Mouse (Mus musculus) limb, embryonic 12.5 days (tissue): ENCODE results near the gene Slc17a7. TPM values are rescaled to one million over a fixed set of nuclear protein-coding genes. Genes with fewer than 3 reads are reported as not detected.

ENCODE experiments used
- ATAC-seq: fragments of 200-750 bp; cut with Nextera tagmentation; 2 replicates; pipeline ENCODE4 v1.8.0; 2017; ENCODE audit warnings: low read depth, moderate TSS enrichment; ENCODE audit not compliant: insufficient number of reproducible peaks, insufficient read depth, low FRiP score, low TSS enrichment
- H3K27ac ChIP-seq: fragments of 300-500 bp; sonication (generic); 2 replicates; pipeline ENCODE4 v1.5.1; 2016; ENCODE audit warnings: mild to moderate bottlenecking, moderate library complexity
- H3K27me3 ChIP-seq: fragments of 300-500 bp; sonication (generic); 2 replicates; pipeline ENCODE4 v1.6.1; 2016; ENCODE audit warnings: mild to moderate bottlenecking, moderate library complexity
- H3K36me3 ChIP-seq: fragments of 300-500 bp; sonication (generic); 2 replicates; pipeline ENCODE4 v1.6.1; 2016; ENCODE audit warnings: mild to moderate bottlenecking, moderate library complexity
- H3K4me1 ChIP-seq: fragments of 300-500 bp; sonication (generic); replicated peaks from 2 replicates; pipeline ENCODE4 v1.6.1; 2016
- H3K4me2 ChIP-seq: fragments of 300-500 bp; sonication (generic); 2 replicates; pipeline ENCODE4 v1.6.1; 2016; ENCODE audit warnings: mild to moderate bottlenecking, moderate library complexity
- H3K4me3 ChIP-seq: fragments of 300-500 bp; sonication (generic); replicated peaks from 2 replicates; pipeline ENCODE4 v1.5.1; 2016; ENCODE audit warnings: mild to moderate bottlenecking
- H3K9ac ChIP-seq: fragments of 300-500 bp; sonication (generic); replicated peaks from 2 replicates; pipeline ENCODE4 v1.6.1; 2016; ENCODE audit warnings: mild to moderate bottlenecking, moderate library complexity
- H3K9me3 ChIP-seq: fragments of 300-500 bp; sonication (generic); 2 replicates; pipeline ENCODE4 v1.6.1; 2016; ENCODE audit warnings: mild to moderate bottlenecking, moderate library complexity
- WGBS: fragments of 180-500 bp; shearing (Covaris S2); methylation state at CpG from one replicate; pipeline ENCODE4 v1.1.7; 2016; 5-methylcytosine and 5-hydroxymethylcytosine counted together
- polyA plus RNA-seq: library from polyadenylated mRNA; unstranded; fragments of >200 nt; fragmentation: Nextera tagmentation; extraction: Ambion mirVana; gene quantifications from 2 replicates; pipeline ENCODE4 v1.2.1, GENCODE M21; 2016

Gene Slc17a7
- polyA plus RNA-seq, 1 experiment from 2014 or later = 0.25 TPM

GRCm38 (mm10) chr7:45180896-45181477, 17.2 kb downstream of the Slc17a7 start, which contains the start of gene Pth2:
Gene Pth2, plus strand, starts transcription at chr7:45180995.
- ATAC-seq = no peak
- H3K27me3 ChIP-seq = peaks cover 99% of the 10 kb centered on the region
- WGBS = 11% methylated on average over 20 of the region's 20 CpGs

DNA sequence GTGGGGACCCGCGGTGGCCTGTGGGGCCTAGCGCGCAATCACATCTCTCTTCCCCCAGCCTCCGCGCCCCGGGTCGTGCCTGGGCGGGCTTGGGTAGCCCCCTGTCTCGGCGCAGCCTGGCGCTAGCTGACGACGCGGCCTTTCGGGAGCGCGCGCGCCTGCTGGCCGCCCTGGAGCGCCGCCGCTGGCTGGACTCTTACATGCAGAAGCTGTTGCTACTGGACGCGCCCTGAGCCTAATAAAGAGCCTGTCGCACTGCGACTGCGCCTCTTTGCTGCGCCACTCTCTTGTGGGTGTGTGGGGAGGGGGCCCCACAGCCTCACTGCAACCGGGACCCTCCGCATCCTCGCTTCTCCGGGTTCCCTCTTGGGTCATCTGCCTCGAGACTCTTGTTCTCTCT, 17.8 kb downstream of the Slc17a7 start:
- no peaks in the 10 kb centered on the region; the same call in 1 of the 2 replicates for H3K9me3 ChIP-seq
- no peak for ATAC-seq
- H3K27me3 ChIP-seq = peaks cover 99% of the 10 kb centered on the region
- WGBS = 3% methylated on average over 35 of the region's 35 CpGs
- no peaks in the 10 kb centered on the region for H3K36me3 ChIP-seq
- peak overlapping the region; percentile 19; the same call in 1 of the 2 replicates for H3K4me3 ChIP-seq
- no peak overlapping the region for H3K9ac ChIP-seq
- H3K4me1 ChIP-seq = peaks cover 22% of the 10 kb centered on the region
- H3K27ac ChIP-seq = no peak overlapping the region
- peak overlapping the region; percentile 23; the same call in 1 of the 2 replicates for H3K4me2 ChIP-seq

More at GRCm38 (mm10) chr7:45180896-45181477, 17.2 kb downstream of the Slc17a7 start, which contains the start of gene Pth2:
- H3K9ac ChIP-seq = no peak within 1 kb of the TSS
- peaks cover 23% of the 10 kb centered on the region for H3K4me1 ChIP-seq
- no peaks in the 10 kb centered on the region for H3K36me3 ChIP-seq
- no peaks in the 10 kb centered on the region; the same call in 1 of the 2 replicates for H3K9me3 ChIP-seq
- peak within 1 kb of the TSS; percentile 19; the same call in 1 of the 2 replicates for H3K4me3 ChIP-seq
- peak within 1 kb of the TSS; percentile 23; the same call in 1 of the 2 replicates for H3K4me2 ChIP-seq
- H3K27ac ChIP-seq = no peak within 1 kb of the TSS

GRCm38 (mm10) chr7:45182199-45182601, 18.5 kb downstream of the Slc17a7 start:
- peak overlapping the region; percentile 56 for H3K4me2 ChIP-seq
- H3K9ac ChIP-seq = peak overlapping the region; percentile 52; the same call in 1 of the 2 replicates

DNA sequence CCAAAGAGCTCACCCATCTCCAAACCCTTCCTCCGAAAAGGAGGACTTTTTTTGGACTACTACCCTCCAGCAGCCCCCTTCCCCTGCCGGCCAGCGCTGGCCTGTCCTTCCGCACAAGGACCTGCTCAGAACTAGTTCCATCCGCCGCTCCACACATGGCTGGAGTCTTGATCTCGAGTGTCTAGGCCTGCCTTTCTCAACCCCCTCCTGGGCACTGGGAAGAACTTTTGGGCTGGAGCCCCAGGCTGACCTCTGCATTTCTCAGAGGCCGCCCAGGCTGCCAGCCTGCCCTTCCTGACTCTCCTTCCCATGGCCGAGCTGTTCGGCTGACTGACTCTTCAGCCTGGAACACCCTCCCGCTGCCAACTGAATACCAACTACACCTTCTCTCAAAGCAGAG, 18.9 kb downstream of the Slc17a7 start:
- WGBS = 20% methylated on average over 11 of the region's 11 CpGs
- Histone ChIP-seq H3K36me3 (no peaks in the 10 kb centered on the region), H3K4me1 (peaks cover 23% of the 10 kb centered on the region), H3K4me2 (peak overlapping the region; percentile 56), H3K9ac (peak overlapping the region; percentile 52), H3K9me3 (no peaks in the 10 kb centered on the region; the same call in 1 of the 2 replicates), H3K27me3 (peaks cover 97% of the 10 kb centered on the region), H3K4me3 (peak overlapping the region; percentile 25), H3K27ac (no peak overlapping the region)
- peak; percentile 30; the same call in 1 of the 2 replicates for ATAC-seq

More at GRCm38 (mm10) chr7:45182199-45182601, 18.5 kb downstream of the Slc17a7 start:
- Histone ChIP-seq H3K4me1 (peaks cover 23% of the 10 kb centered on the region), H3K27me3 (peaks cover 99% of the 10 kb centered on the region), H3K9me3 (no peaks in the 10 kb centered on the region; the same call in 1 of the 2 replicates), H3K36me3 (no peaks in the 10 kb centered on the region), H3K27ac (no peak overlapping the region), H3K4me3 (peak overlapping the region; percentile 25)
- ATAC-seq = peak; percentile 89
- under 1% methylated on average over 34 of the region's 34 CpGs for WGBS

DNA sequence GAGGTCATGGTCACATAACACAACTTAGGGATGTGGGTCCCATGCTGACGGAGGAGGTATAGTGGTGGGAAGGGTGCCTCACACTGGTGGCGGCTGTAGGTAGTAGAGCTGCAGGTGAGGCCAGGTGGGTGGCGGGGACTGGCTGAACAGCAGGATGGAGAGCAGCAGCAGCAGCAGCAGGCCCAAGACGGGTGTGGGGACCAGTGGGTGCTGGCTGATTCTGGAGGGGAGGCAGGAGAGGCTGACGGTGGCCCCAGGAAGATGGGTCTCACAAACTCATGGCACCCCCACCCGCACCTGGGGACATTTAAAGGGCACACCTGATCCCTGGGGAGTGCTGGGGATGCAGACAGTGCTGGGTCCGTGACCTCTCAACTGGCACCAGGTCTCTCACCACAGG, 19.9 kb downstream of the Slc17a7 start:
- Histone ChIP-seq H3K4me2 (no peak overlapping the region), H3K4me1 (peaks cover 23% of the 10 kb centered on the region), H3K9me3 (no peaks in the 10 kb centered on the region; the same call in 1 of the 2 replicates), H3K27ac (no peak overlapping the region), H3K9ac (no peak overlapping the region), H3K36me3 (no peaks in the 10 kb centered on the region), H3K27me3 (peaks cover 97% of the 10 kb centered on the region), H3K4me3 (no peak overlapping the region)
- WGBS = 63% methylated on average over 7 of the region's 7 CpGs
- ATAC-seq = no peak

DNA sequence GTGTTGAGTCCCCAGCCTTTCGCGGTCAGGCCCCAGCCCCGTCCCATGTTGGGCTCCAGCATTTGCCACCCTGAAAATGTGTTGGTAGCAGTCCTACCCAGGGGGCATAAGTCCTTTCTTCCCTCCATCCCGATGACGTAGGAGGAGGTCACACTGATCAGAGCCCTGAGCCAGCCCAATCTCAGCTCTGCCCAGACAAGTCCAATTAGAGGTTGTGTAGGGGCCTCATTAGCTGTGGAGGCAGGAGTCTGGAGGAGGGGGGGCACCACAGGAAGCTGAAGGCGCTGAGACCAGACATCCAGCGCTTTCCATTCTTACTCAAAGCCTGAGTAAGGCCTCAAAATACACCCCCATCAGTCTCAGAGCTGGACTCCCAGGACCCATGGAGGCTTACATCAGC, 22.2 kb downstream of the Slc17a7 start:
- peaks cover 90% of the 10 kb centered on the region for H3K27me3 ChIP-seq
- no peaks in the 10 kb centered on the region for H3K36me3 ChIP-seq
- H3K4me1 ChIP-seq = peaks cover 23% of the 10 kb centered on the region
- no peak for ATAC-seq
- no peak overlapping the region for H3K9ac ChIP-seq
- H3K4me2 ChIP-seq = no peak overlapping the region
- WGBS = 46% methylated on average over 7 of the region's 7 CpGs
- H3K9me3 ChIP-seq = no peaks in the 10 kb centered on the region; the same call in 1 of the 2 replicates
- no peak overlapping the region for H3K4me3 ChIP-seq
- no peak overlapping the region for H3K27ac ChIP-seq

GRCm38 (mm10) chr7:45189600-45189999, 25.9 kb downstream of the Slc17a7 start:
- no peaks in the 10 kb centered on the region for H3K9me3 ChIP-seq
- H3K4me1 ChIP-seq = peaks cover 26% of the 10 kb centered on the region
- H3K27ac ChIP-seq = no peak overlapping the region
- WGBS = 52% methylated on average over 16 of the region's 16 CpGs
- H3K4me2 ChIP-seq = no peak overlapping the region
- H3K27me3 ChIP-seq = peaks cover 53% of the 10 kb centered on the region
- no peak overlapping the region for H3K4me3 ChIP-seq
- no peaks in the 10 kb centered on the region for H3K36me3 ChIP-seq
- ATAC-seq = no peak
- H3K9ac ChIP-seq = no peak overlapping the region

GRCm38 (mm10) chr7:45190186-45190585, 26.4 kb downstream of the Slc17a7 start:
- H3K4me3 ChIP-seq = no peak overlapping the region
- H3K36me3 ChIP-seq = no peaks in the 10 kb centered on the region
- H3K27ac ChIP-seq = no peak overlapping the region
- 91% methylated on average over 6 of the region's 6 CpGs for WGBS
- ATAC-seq = no peak
- H3K9me3 ChIP-seq = no peaks in the 10 kb centered on the region
- H3K27me3 ChIP-seq = peaks cover 47% of the 10 kb centered on the region
- H3K4me2 ChIP-seq = no peak overlapping the region
- no peak overlapping the region for H3K9ac ChIP-seq
- peaks cover 27% of the 10 kb centered on the region for H3K4me1 ChIP-seq

DNA sequence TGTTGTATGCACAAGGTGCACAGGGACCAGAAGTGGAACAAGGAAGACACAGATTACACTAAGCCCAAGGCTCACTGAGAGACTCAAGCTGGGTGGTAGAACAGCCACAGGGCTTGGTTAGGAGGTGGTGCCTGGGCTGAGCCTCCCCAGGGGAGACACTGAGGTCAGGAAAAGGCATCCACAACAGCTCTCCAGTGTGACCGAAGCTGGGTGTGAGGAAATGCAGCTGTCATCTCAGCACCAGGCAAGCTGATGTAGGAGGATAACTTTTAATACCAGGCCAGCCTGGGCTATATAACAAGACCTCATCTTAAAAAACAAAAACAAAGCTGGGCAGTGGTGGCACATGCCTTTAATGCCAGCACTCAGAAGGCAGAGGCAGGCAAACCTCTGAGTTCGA, 27.4 kb downstream of the Slc17a7 start:
- H3K4me2 ChIP-seq = no peak overlapping the region
- H3K9ac ChIP-seq = no peak overlapping the region
- H3K27ac ChIP-seq = no peak overlapping the region
- H3K9me3 ChIP-seq = no peaks in the 10 kb centered on the region
- WGBS = 77% methylated on average over 2 of the region's 2 CpGs
- ATAC-seq = no peak
- H3K4me1 ChIP-seq = peaks cover 28% of the 10 kb centered on the region
- peaks cover 45% of the 10 kb centered on the region for H3K27me3 ChIP-seq
- H3K36me3 ChIP-seq = no peaks in the 10 kb centered on the region
- no peak overlapping the region for H3K4me3 ChIP-seq

GRCm38 (mm10) chr7:45191803-45192363, 28.1 kb downstream of the Slc17a7 start:
- peaks cover 38% of the 10 kb centered on the region for H3K27me3 ChIP-seq
- H3K4me1 ChIP-seq = peaks cover 22% of the 10 kb centered on the region
- peak; percentile 83 for ATAC-seq
- H3K27ac ChIP-seq = peak overlapping the region; percentile 78
- no peak overlapping the region for H3K4me3 ChIP-seq
- WGBS = 6% methylated on average over 8 of the region's 8 CpGs
- no peak overlapping the region for H3K9ac ChIP-seq
- H3K4me2 ChIP-seq = peak overlapping the region; percentile 13
- no peaks in the 10 kb centered on the region for H3K9me3 ChIP-seq
- H3K36me3 ChIP-seq = no peaks in the 10 kb centered on the region

GRCm38 (mm10) chr7:45192585-45193310, 29.0 kb downstream of the Slc17a7 start:
- no peak for ATAC-seq
- no peak overlapping the region for H3K4me2 ChIP-seq
- no peak overlapping the region for H3K9ac ChIP-seq
- peaks cover 35% of the 10 kb centered on the region for H3K27me3 ChIP-seq
- H3K27ac ChIP-seq = no peak overlapping the region; the same call in 1 of the 2 replicates
- H3K4me1 ChIP-seq = peaks cover 22% of the 10 kb centered on the region
- WGBS = 82% methylated on average over 7 of the region's 7 CpGs
- H3K4me3 ChIP-seq = no peak overlapping the region
- no peaks in the 10 kb centered on the region for H3K9me3 ChIP-seq
- no peaks in the 10 kb centered on the region for H3K36me3 ChIP-seq
